Mouse (Mus musculus) retina, postnatal 7 days (tissue): ENCODE measurements around the gene Adk.
"Not testable (repeated sequence)": the region's sequence is repeated elsewhere in the genome, so short reads cannot be mapped to it uniquely, and the experiment has no call there.

ENCODE experiments used
- DNase-seq: peaks from one replicate; pipeline ENCODE4 v3.0.0-alpha.2; 2012; ENCODE audit warnings: low read depth, low spot score

Adk gene

DNA sequence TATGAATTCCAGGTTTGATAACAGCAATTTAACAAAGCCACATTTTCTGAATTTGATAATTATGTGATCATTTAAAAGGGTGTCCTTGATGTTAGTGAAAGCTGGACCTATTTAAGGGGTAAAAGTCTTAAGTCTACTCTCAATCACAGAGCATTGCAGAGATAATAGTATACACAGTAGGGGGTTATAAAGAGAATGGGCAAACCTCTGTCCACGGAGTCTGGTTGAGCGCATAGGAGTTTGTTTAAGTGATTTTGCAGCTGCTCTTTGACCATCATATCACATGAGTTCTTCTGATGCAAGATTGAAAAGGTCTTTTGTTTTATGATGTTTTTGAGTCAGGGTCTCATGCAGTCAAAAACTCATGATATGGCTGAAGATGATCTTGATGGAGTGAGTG is 431.8 kb downstream of the Adk start:
- no peak for DNase-seq

DNA sequence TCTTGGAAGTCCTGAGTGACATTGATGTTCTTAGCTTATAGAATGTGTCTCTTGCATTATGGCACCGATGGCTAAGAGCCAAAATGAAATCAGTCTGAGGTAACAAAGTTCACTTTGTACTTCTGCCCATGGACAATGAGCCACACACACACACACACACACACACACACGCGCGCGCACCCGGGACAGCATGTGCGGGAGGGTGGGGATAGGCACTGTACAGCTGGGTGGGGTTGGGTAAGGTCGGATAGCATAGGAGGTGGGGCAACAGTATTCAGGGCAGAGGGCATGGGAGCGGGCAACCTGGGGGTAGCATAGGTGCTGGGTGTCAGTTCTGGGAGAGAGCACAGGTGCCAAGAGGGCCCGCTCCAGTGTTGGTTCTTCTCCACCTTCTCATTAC is 432.3 kb downstream of the Adk start:
- no peak for DNase-seq

DNA sequence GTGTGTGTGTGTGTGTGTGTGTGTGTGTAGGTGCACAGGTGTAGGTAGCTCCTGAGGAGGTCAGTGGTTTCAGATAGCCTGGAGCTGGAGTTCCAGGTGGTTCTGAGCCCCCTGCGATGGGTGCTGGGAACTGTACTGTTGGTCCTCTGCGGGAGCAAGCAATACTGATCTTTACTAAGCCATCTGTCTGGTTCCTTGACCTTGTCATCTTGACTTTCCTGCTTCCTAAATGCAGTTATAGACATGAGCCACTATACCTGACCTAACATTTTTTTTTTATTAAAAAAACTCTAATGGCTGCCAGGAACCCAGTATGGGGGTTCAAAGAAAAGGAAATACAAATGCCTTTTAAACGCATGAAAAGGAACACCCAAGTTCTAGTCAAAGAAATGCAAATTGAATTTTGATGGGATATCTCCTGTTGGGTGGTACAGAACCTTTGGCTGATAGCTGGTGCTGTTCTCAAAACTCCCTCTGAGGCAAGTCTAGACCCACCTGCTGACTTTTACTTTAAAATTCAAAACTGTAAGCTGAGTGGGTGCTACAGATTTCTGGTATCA is 433.7 kb downstream of the Adk start:
- DNase-seq: no peak

DNA sequence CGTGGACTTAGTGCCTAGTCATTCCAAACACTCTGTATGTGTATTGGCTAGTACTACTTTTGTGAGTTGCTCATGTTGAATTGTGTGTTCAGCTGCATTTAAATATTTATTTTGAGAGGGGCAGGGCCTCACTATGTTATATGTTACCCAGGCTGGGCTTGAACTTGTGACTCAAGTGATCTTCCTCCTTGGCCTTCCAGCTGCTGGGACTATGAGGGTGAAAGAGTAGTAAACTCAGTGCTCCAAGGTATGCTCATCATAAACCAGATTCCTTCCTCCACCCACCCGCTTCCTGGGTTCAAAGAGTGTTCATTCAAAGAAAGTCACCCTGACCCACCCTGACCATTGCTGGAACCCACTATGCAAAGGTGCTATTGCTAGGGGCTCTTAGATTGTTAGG is 434.8 kb downstream of the Adk start:
- not testable (repeated sequence) for DNase-seq

DNA sequence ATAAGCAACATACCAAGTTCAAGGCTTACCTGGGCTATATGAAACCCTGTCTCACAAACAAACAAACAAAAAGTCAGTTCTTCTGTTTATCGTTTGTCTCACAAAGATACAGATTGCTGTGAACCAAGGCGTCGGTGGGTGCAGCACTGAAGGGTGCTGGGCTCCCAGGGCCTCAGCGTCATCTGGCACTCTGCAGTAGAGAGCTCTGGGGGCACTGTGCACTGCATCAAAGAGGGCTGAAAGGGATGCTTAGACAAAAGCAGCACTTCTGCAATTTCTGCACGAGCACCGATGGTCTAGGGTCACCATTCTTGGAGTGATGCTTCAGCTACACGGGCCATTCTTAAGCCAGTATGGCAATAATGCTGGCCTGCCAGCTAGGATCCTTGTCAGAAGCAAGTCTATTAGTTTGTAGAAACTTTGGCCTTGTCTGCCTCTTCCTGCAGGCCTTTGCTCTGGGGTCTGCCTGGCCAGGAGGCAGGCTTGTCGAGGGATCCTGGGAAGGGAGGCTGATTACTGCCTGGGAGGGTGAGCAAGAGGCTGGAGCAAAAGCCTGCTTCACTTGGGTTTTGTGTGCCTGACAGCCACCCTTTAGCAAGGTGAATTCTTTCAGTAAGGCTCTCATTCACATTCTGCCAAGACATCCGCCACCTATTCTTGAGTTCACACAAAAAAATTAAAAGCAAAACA is 436.2 kb downstream of the Adk start:
- not testable (repeated sequence) for DNase-seq

DNA sequence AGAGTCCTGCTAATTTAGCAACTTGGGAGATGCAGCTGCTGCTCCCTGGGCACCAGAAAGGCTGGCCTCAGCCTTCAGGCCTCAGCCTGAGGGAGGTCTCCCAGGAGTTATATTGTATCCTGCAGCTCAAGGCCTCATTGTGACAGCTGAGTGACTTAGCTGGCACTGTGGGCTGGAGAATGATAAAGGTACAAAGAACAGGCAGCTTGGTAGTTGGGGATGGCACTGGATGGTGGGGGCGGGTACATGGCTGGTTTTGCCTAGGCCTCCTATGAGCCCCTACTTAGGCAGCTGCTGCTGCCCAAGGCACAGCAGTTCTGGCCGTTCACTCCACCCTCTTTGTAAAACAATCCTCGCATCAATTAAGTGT is 436.7 kb downstream of the Adk start:
- DNase-seq: no peak

DNA sequence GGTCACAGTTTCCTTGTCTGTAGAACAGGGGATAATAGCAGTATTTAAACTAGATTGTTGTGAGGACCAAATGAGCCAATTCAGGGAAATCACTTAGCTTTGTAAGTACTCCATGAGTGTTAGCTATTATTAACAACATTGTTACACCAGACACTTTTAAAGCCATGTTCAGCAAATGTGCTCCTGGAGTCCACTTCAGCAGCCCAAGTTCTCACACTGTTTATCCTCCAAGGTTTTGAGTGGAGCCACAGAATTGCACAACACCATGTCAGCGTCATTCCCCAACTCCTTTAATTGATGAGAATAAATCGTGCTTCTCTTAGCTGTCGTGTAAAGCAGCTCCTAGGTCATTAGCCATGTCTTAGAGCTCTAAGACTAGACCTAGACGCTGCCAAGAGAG is 437.8 kb downstream of the Adk start:
- DNase-seq: no peak
